Mouse (Mus musculus) testis, adult 10 weeks (tissue): ENCODE data around the gene Ddias. TPM values are rescaled to one million over a fixed set of nuclear protein-coding genes. Genes with fewer than 3 reads are reported as not detected.

Source experiments
- polyA plus RNA-seq: library from polyadenylated mRNA; stranded (reverse); fragments of 350-450 nt; fragmentation: Illumina TruSeq; extraction: RNeasy Lipid Tissue Mini Kit (QIAGEN cat#74804); gene quantifications from one replicate; pipeline ENCODE4 v1.2.3, GENCODE M21; 2014; ENCODE audit warnings: low read depth, low replicate concordance

Ddias gene
- polyA plus RNA-seq = 222 TPM

DNA sequence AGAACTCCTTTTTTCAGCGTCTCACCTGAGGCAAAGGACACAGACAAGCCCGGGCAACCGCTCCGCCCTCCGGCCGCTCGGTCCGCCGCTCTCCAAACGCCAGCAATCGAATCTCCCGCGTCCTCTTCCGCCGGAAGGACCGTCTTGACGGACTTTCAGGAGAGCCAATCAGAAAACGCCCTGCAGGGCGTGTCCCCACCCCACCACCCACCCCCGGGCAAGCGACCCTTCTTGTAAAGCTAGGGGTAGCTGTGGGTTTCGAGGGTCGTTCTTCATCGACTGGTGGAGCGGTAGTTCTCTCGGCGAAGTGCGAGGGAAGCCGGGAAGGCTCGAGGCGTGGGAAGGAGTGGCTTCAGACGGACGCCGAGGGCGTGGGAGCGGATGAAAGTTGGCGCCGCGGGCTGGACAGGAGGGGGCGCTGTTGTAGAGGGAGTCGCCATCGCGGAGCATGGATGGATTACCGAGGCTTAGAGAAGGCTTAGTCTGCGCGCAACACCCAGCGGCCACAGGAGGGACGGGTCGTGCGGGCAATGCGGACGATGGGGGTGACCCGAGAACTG is at the start of gene Ddias, which contains the start of gene Prcp:
TSS of gene Ddias (minus strand) at position 132 of the 560 bp plus-strand sequence.
TSS of gene Prcp (plus strand) at position 355 of the 560 bp plus-strand sequence.

Other genes with a start within 250 kb of the Ddias start
- 279 TPM for gene Ankrd42, start 237.1 kb downstream of the Ddias start, polyA plus RNA-seq
- 179 TPM for gene Pcf11, start 204.3 kb downstream of the Ddias start, polyA plus RNA-seq
- gene Rab30, start 132.6 kb downstream of the Ddias start, polyA plus RNA-seq = 3.6 TPM
- 30.8 TPM for gene Prcp, start 223 bp upstream of the Ddias start, polyA plus RNA-seq
- gene Fam181b, start 205.6 kb upstream of the Ddias start, polyA plus RNA-seq = 0.83 TPM